Mouse (Mus musculus): Measurements from ENCODE around the gene Zfp961. TPM values are rescaled to one million over a fixed set of nuclear protein-coding genes. Genes with fewer than 3 reads are reported as not detected.
"Not testable (repeated sequence)": the region's sequence is repeated elsewhere in the genome, so short reads cannot be mapped to it uniquely, and the experiment has no call there.

The Zfp961 gene
- polyA plus RNA-seq, 1 experiment from 2014 or later: 18.8 TPM

DNA sequence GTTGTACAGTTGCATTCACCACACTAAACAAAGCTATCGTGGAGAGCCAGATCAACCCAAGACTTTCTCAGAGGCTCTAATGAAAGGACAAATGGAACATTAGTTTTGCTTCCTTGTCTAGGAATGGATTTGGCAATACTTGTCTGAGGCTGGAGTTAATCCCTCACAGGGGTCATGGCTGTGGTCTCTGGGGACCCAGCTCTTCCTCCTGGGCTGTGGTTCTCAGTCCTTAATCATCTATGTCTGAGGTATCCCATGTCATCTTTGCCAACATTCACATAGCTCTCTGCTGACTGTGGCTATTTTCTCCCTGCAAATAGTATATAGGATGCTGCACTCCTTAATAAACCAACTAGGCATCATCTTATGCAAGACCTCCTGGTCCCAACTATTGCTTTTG lies 9.1 kb upstream of the Zfp961 start:
- no peak overlapping the region for H3K4me2 ChIP-seq (replicated peaks; ENCODE audit: low read depth)
- no peak for ATAC-seq
- 77% methylated on average over 1 of the region's 1 CpGs for WGBS
- 0 out of 2 replicates have a peak, but pooled peaks cover 5% of the 10 kb centered on the region for H3K27me3 ChIP-seq (replicated peaks; ENCODE audit: control insufficient read depth, insufficient read depth, low read length)
- no peaks in the 10 kb centered on the region for H3K4me1 ChIP-seq (replicated peaks; ENCODE audit: control insufficient read depth, insufficient read depth, low read length)
- H3K36me3 ChIP-seq (ENCODE audit: control insufficient read depth, insufficient read depth): no peaks in the 10 kb centered on the region
- no peak overlapping the region for H3K4me3 ChIP-seq (ENCODE audit: low read depth, low read length)
- no peak for TF ChIP-seq CTCF (IDR thresholded peaks at IDR 0.05; ENCODE audit: low read depth)
- H3K27ac ChIP-seq (ENCODE audit: low read depth, low read length): no peak overlapping the region
- no peaks in the 10 kb centered on the region for H3K9me3 ChIP-seq (ENCODE audit: control insufficient read depth)
- no peak overlapping the region for H3K9ac ChIP-seq (ENCODE audit: low read depth, low read length)

DNA sequence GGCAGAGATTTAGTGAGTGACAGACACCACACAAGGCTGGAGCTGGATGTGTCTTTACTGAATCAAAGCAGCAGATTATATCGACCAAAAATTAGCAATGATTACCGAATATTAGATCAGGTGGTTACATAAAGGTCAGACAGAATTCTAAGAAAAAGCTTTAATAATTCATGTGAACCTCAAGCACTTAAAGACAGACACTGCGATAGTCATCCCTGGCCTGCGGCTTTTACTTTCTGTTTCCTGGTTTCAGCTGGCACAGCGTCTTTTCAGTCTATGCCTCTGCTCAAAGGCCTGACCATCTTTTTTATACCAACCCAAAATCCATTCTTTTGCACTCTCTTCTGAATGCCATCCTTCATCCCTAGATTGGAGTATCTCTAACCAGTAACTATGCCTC lies 2.2 kb upstream of the Zfp961 start:
- Histone ChIP-seq H3K36me3 (ENCODE audit: control insufficient read depth, insufficient read depth) (no peaks in the 10 kb centered on the region), H3K9me3 (ENCODE audit: control insufficient read depth) (no peaks in the 10 kb centered on the region), H3K4me2 (replicated peaks; ENCODE audit: low read depth) (no peak overlapping the region), H3K9ac (ENCODE audit: low read depth, low read length) (no peak overlapping the region), H3K4me3 (ENCODE audit: low read depth, low read length) (no peak overlapping the region), H3K27ac (ENCODE audit: low read depth, low read length) (no peak overlapping the region), H3K4me1 (replicated peaks; ENCODE audit: control insufficient read depth, insufficient read depth, low read length) (no peaks in the 10 kb centered on the region; the same call in 1 of the 2 replicates), H3K27me3 (replicated peaks; ENCODE audit: control insufficient read depth, insufficient read depth, low read length) (0 out of 2 replicates have a peak, but pooled peaks cover 7% of the 10 kb centered on the region)
- no peak for ATAC-seq
- 77% methylated on average over 5 of the region's 5 CpGs for WGBS
- no peak for TF ChIP-seq CTCF (IDR thresholded peaks at IDR 0.05; ENCODE audit: low read depth)

DNA sequence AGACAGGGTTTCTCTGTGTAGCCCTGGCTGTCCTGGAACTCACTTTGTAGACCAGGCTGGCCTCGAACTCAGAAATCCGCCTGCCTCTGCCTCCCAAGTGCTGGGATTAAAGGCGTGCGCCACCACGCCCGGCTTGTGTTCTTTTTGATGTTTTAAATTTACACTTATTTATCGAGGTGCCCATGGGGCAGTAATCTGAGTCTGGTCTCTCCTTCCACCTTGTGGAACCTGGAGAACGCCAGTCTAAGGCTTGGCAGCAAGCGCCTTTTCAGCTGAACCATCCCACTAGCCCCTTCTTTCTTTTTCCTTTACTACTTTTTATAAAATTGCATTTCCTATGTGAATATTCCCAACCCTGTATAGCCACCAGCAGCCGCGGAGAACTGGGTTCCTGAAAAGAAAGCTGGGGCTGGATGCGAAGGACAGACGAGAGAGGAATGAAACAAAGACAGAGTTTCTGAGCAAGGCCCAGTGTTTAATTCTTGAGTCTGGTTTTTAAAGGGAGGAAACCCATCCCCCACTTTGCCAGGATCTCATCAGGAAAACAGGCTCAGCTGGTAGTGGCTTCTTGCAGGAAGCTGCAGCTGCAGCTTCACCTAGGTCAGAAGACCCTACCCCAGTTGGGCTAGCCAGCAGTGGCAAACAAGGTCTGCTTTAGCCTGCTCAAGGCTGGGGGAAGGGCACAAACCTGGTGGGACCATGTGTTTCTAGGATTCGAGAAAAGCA lies 761 bp downstream of the Zfp961 start:
- H3K4me2 ChIP-seq (replicated peaks; ENCODE audit: low read depth): peak overlapping the region; percentile 67
- TF ChIP-seq CTCF (IDR thresholded peaks at IDR 0.05; ENCODE audit: low read depth): no peak
- ATAC-seq: no peak
- H3K4me3 ChIP-seq (ENCODE audit: low read depth, low read length): peak overlapping the region; percentile 85
- no peaks in the 10 kb centered on the region for H3K36me3 ChIP-seq (ENCODE audit: control insufficient read depth, insufficient read depth)
- peak overlapping the region; percentile 82 for H3K9ac ChIP-seq (ENCODE audit: low read depth, low read length)
- no peaks in the 10 kb centered on the region; the same call in 1 of the 2 replicates for H3K4me1 ChIP-seq (replicated peaks; ENCODE audit: control insufficient read depth, insufficient read depth, low read length)
- 0 out of 2 replicates have a peak, but pooled peaks cover 4% of the 10 kb centered on the region for H3K27me3 ChIP-seq (replicated peaks; ENCODE audit: control insufficient read depth, insufficient read depth, low read length)
- 0 out of 2 replicates have a peak, but pooled peaks cover 3% of the 10 kb centered on the region for H3K9me3 ChIP-seq (ENCODE audit: control insufficient read depth)
- WGBS: 23% methylated on average over 12 of the region's 14 CpGs
- peak overlapping the region; percentile 50 for H3K27ac ChIP-seq (ENCODE audit: low read depth, low read length)

DNA sequence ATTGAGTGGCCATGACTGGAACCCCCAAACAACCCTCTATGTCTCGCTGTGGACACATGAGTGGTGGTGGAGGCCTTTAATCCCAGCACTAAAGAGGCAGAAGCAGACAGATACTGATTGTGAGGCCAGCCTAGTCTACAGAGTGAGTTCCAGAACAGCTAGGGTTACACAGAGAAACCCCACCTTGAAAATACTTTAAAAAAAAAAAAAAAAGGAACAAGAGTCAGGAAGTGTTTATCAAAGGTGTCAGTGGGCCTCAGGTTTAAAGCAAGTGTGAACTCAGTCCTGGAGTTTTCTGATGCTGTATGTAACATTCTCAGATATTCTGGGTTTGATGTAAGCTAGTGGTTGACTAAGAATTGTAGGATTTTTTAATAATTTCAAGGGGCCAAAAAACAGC lies 1.7 kb downstream of the Zfp961 start:
- H3K4me2 ChIP-seq (replicated peaks; ENCODE audit: low read depth): peak overlapping the region; percentile 67; the same call in 1 of the 2 replicates
- no peak overlapping the region for H3K4me3 ChIP-seq (ENCODE audit: low read depth, low read length)
- H3K9me3 ChIP-seq (ENCODE audit: control insufficient read depth): 0 out of 2 replicates have a peak, but pooled peaks cover 3% of the 10 kb centered on the region
- H3K27ac ChIP-seq (ENCODE audit: low read depth, low read length): 0 out of 2 replicates have a peak overlapping the region, but pooled peaks have one; percentile 50
- TF ChIP-seq CTCF (IDR thresholded peaks at IDR 0.05; ENCODE audit: low read depth): no peak
- H3K36me3 ChIP-seq (ENCODE audit: control insufficient read depth, insufficient read depth): no peaks in the 10 kb centered on the region
- H3K27me3 ChIP-seq (replicated peaks; ENCODE audit: control insufficient read depth, insufficient read depth, low read length): no peaks in the 10 kb centered on the region
- no peak overlapping the region for H3K9ac ChIP-seq (ENCODE audit: low read depth, low read length)
- ATAC-seq: no peak
- H3K4me1 ChIP-seq (replicated peaks; ENCODE audit: control insufficient read depth, insufficient read depth, low read length): no peaks in the 10 kb centered on the region; the same call in 1 of the 2 replicates
- WGBS: 46% methylated on average over 1 of the region's 1 CpGs

DNA sequence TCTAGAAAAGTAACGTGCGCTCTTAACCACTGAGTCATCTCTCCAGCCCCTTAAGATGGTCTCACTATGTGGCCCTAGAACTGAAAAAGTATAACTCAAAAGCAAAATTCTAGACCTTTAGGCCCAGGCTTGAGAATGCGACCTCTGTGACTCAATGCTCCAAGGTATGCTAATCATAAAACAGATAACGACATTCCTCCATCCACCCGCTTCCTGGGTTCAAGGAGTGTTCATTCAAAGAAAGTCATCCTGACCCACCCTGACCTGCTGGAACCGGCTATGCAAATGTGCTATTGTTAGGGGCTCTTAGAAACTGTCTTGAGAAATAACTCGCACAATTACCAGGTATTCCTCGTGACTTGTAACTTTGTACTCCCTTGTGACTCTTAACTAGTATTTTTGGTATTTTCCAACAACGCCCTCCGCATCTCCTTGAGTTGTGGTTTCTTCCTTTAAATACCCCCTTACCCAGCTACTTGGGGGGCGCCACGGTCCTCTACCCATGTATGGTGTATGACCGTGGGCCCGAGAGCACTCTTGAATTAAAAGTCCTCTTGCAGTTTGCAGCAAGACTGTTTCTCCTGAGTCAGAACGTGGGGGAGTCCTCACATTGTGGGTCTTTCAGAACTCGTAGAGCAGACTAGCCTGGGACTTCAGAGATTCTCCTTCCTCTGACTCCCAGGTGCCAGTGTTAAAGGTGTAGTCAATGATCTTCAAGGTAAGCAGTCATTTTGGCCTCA lies 2.3 kb downstream of the Zfp961 start:
- WGBS: 79% methylated on average over 16 of the region's 16 CpGs
- not testable (repeated sequence) for H3K27ac ChIP-seq (ENCODE audit: low read depth, low read length); H3K9me3 ChIP-seq (ENCODE audit: control insufficient read depth); H3K4me1 ChIP-seq (replicated peaks; ENCODE audit: control insufficient read depth, insufficient read depth, low read length); H3K27me3 ChIP-seq (replicated peaks; ENCODE audit: control insufficient read depth, insufficient read depth, low read length); H3K4me2 ChIP-seq (replicated peaks; ENCODE audit: low read depth); H3K36me3 ChIP-seq (ENCODE audit: control insufficient read depth, insufficient read depth); H3K9ac ChIP-seq (ENCODE audit: low read depth, low read length); H3K4me3 ChIP-seq (ENCODE audit: low read depth, low read length); ATAC-seq

DNA sequence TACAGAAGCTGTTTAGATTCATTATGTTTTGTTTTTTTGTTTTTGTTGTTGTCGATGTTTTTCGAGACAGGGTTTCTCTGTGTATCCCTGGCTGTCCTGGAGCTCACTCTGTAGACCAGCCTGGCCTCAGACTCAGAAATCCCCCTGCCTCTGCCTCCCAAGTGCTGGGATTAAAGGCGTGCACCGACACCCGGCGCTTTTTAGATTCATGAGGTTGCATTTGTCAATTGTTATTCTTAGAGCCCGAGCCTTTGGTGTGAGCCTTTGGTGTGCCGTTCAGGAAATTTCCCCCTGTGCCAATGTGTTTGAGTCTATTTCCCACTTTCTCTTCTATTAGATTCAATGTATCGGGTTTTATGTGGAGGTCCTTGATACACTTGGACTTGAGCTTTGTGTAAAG lies 3.8 kb downstream of the Zfp961 start:
- Histone ChIP-seq H3K9me3 (ENCODE audit: control insufficient read depth) (0 out of 2 replicates have a peak, but pooled peaks cover 3% of the 10 kb centered on the region), H3K27me3 (replicated peaks; ENCODE audit: control insufficient read depth, insufficient read depth, low read length) (no peaks in the 10 kb centered on the region), H3K36me3 (ENCODE audit: control insufficient read depth, insufficient read depth) (no peaks in the 10 kb centered on the region; the same call in 1 of the 2 replicates), H3K4me3 (ENCODE audit: low read depth, low read length) (no peak overlapping the region), H3K9ac (ENCODE audit: low read depth, low read length) (no peak overlapping the region), H3K27ac (ENCODE audit: low read depth, low read length) (no peak overlapping the region), H3K4me2 (replicated peaks; ENCODE audit: low read depth) (no peak overlapping the region), H3K4me1 (replicated peaks; ENCODE audit: control insufficient read depth, insufficient read depth, low read length) (no peaks in the 10 kb centered on the region; the same call in 1 of the 2 replicates)
- 97% methylated on average over 9 of the region's 9 CpGs for WGBS
- no peak for ATAC-seq
- no peak for TF ChIP-seq CTCF (IDR thresholded peaks at IDR 0.05; ENCODE audit: low read depth)

Data from intestine, postnatal 0 days (tissue).